Mouse (Mus musculus) hindbrain, embryonic 16.5 days (tissue): ENCODE results near the gene Otop2. TPM values are rescaled to one million over a fixed set of nuclear protein-coding genes. Genes with fewer than 3 reads are reported as not detected.

Source experiments
- ATAC-seq: fragments of 200-750 bp; cut with Nextera tagmentation; 2 replicates; pipeline ENCODE4 v1.8.0; 2017; ENCODE audit warnings: moderate TSS enrichment, moderate library complexity
- H3K27ac ChIP-seq: fragments of 300-500 bp; sonication (generic); 2 replicates; pipeline ENCODE4 v1.5.1; 2014; ENCODE audit warnings: low read depth, mild to moderate bottlenecking, control low read depth, low read length, moderate library complexity
- H3K27me3 ChIP-seq: fragments of 300-500 bp; sonication (generic); replicated peaks from 2 replicates; pipeline ENCODE4 v1.6.1; 2014; ENCODE audit warnings: low read length; ENCODE audit not compliant: control insufficient read depth, insufficient read depth
- H3K36me3 ChIP-seq: fragments of 300-500 bp; sonication (generic); 2 replicates; pipeline ENCODE4 v1.6.1; 2014; ENCODE audit warnings: mild to moderate bottlenecking, low read length, moderate library complexity, mixed read lengths; ENCODE audit not compliant: control insufficient read depth, insufficient read depth
- H3K4me1 ChIP-seq: fragments of 300-500 bp; sonication (generic); 2 replicates; pipeline ENCODE4 v1.6.1; 2014; ENCODE audit warnings: low read depth, low read length; ENCODE audit not compliant: control insufficient read depth, insufficient read depth
- H3K4me2 ChIP-seq: fragments of 300-500 bp; sonication (generic); 2 replicates; pipeline ENCODE4 v1.6.1; 2014; ENCODE audit warnings: mild to moderate bottlenecking, low read length, control low read depth, moderate library complexity
- H3K4me3 ChIP-seq: fragments of 300-500 bp; sonication (generic); 2 replicates; pipeline ENCODE4 v1.5.1; 2014; ENCODE audit warnings: mild to moderate bottlenecking, low read length, control low read depth, moderate library complexity
- H3K9ac ChIP-seq: fragments of 300-500 bp; sonication (generic); 2 replicates; pipeline ENCODE4 v1.6.1; 2014; ENCODE audit warnings: low read depth, mild to moderate bottlenecking, control low read depth, low read length, moderate library complexity
- H3K9me3 ChIP-seq: fragments of 300-500 bp; sonication (generic); 2 replicates; pipeline ENCODE4 v1.6.1; 2014; ENCODE audit warnings: mild to moderate bottlenecking, low read length, moderate library complexity; ENCODE audit not compliant: control insufficient read depth
- WGBS: fragments of 180-500 bp; shearing (Covaris S2); extraction: QIAGEN DNeasy Blood & Tissue Kit; methylation state at CpG from one replicate; pipeline ENCODE4 v1.1.7; 2014; 5-methylcytosine and 5-hydroxymethylcytosine counted together
- polyA plus RNA-seq: library from polyadenylated mRNA; unstranded; fragments of >200 nt; fragmentation: Nextera tagmentation; extraction: Ambion mirVana; gene quantifications from 2 replicates; pipeline ENCODE4 v1.2.1, GENCODE M21; 2015

The Otop2 gene
- polyA plus RNA-seq, 1 experiment from 2014 or later: 0.18 TPM

DNA sequence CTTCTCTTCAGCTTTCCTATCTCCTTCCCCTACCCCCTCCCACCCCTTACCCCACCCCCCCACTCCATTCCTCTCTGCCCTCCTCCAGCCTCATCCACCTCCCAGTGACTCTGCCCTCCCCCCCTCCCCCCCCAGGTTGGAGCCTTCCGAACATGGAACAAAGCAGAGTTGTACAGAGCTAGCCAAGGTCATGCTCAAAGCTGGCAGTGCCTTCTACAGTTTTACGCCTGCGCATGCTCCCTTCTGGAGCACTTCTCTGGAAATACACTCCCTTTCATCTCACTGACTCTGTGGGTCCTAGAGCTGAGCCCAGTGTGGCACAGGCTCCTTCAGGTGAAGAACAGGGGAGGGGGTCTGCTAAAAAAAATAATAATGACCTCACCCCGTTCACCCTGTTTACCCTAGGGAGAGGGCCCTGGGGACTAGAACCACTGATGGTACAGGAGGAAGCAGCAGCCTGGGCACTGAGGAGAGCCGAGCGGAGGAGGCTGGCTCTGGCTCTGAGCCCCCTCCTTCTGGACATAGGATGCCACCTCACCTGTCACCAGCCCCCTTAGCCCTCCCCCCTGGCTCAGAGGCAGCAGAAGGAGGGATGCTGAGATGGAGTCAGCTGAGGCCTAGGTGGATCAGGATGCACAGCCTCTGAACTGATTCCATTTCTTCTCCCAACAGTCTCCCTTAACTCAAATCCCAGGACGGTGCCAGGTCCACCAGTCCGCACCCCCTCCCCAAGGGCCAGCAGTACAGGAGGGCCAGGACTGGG, 24.1 kb upstream of the Otop2 start:
- Histone ChIP-seq H3K36me3 (no peaks in the 10 kb centered on the region), H3K27me3 (no peaks in the 10 kb centered on the region), H3K4me1 (peaks cover 5% of the 10 kb centered on the region), H3K4me3 (no peak overlapping the region), H3K9ac (no peak overlapping the region), H3K27ac (peak overlapping the region; percentile 52; the same call in 1 of the 2 replicates), H3K9me3 (no peaks in the 10 kb centered on the region), H3K4me2 (no peak overlapping the region)
- 81% methylated on average over 8 of the region's 8 CpGs for WGBS
- peak; percentile 67 for ATAC-seq

DNA sequence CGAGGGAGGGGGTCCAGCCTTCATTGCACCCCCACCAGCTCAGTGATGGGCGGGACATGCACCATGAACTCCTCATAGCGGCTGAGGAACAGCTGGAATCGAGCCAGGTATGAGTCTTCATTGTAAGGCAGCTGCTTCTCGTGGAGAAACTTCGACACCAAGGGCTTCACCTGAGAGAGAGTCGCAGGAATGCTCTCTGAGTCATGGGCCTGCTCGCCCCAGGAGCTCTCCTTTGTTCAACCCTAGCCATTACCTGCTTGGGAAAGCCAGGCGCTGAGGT, 23.5 kb upstream of the Otop2 start:
- Histone ChIP-seq H3K36me3 (no peaks in the 10 kb centered on the region), H3K27ac (no peak overlapping the region), H3K27me3 (no peaks in the 10 kb centered on the region), H3K4me3 (no peak overlapping the region), H3K4me1 (peaks cover 2% of the 10 kb centered on the region), H3K4me2 (no peak overlapping the region), H3K9ac (no peak overlapping the region), H3K9me3 (no peaks in the 10 kb centered on the region)
- no peak for ATAC-seq
- WGBS: 75% methylated on average over 9 of the region's 9 CpGs

DNA sequence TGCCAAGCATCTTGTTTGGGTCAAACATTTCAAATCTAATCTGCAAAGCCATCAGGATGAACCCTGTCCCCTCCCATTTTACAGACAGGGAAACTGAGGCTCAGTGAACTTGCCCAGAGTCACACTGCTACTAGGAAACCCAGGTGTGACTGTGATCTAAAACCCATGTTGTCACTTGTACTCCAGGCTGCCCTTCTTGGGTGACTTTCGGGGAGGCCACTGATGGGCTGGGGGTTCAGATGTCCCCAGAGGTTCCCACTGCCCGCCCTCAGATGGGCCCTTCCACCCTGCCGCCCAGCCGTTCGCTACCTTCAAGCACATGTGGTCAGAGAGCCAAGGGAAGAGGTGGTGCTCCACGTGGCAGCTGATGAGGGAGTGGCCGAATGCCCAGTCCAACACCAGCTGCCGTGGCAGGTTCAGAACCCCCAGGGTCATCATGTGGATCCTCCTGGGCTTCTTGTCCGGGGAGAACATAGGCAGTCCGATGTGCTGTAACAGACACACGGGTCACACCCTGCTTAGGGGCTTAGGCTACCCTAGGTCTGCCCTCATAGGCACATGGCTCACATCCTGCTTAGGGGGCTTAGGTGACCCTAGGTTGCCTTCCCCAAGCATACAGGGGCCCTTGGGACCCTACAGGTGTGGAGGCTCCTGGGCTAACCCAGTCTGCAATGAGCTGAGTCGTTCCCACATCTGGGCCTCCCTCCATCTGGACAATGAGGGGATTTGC, 22.9 kb upstream of the Otop2 start:
- ATAC-seq: no peak
- peaks cover 2% of the 10 kb centered on the region for H3K4me1 ChIP-seq
- no peaks in the 10 kb centered on the region for H3K9me3 ChIP-seq
- H3K27me3 ChIP-seq: no peaks in the 10 kb centered on the region
- no peak overlapping the region for H3K4me3 ChIP-seq
- H3K36me3 ChIP-seq: no peaks in the 10 kb centered on the region
- 90% methylated on average over 12 of the region's 12 CpGs for WGBS
- no peak overlapping the region for H3K27ac ChIP-seq
- no peak overlapping the region for H3K4me2 ChIP-seq
- no peak overlapping the region for H3K9ac ChIP-seq

DNA sequence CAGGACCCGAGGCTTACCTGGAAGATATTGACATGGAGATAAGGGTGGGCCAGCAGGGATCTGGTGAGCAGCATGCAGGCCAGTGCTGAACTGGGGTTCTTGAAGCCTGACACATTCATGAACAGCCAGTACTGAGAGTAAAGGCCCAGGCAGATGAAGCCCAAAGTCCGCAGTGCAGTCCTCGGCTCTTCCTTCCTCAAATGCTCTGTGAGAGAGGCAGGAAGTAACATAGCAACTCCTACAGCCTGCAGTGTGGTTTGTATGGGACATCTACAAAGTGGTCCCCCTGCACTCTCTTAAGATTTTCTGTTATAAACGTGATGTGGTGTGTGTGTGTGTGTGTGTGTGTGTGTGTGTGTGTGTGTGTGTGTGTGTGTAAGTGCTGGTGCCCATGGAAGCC, 21.7 kb upstream of the Otop2 start:
- Histone ChIP-seq H3K4me3 (no peak overlapping the region), H3K27ac (no peak overlapping the region), H3K9ac (no peak overlapping the region), H3K4me1 (peaks cover 2% of the 10 kb centered on the region), H3K27me3 (no peaks in the 10 kb centered on the region), H3K4me2 (no peak overlapping the region), H3K9me3 (no peaks in the 10 kb centered on the region), H3K36me3 (no peaks in the 10 kb centered on the region)
- 77% methylated on average over 4 of the region's 4 CpGs for WGBS
- ATAC-seq: no peak

DNA sequence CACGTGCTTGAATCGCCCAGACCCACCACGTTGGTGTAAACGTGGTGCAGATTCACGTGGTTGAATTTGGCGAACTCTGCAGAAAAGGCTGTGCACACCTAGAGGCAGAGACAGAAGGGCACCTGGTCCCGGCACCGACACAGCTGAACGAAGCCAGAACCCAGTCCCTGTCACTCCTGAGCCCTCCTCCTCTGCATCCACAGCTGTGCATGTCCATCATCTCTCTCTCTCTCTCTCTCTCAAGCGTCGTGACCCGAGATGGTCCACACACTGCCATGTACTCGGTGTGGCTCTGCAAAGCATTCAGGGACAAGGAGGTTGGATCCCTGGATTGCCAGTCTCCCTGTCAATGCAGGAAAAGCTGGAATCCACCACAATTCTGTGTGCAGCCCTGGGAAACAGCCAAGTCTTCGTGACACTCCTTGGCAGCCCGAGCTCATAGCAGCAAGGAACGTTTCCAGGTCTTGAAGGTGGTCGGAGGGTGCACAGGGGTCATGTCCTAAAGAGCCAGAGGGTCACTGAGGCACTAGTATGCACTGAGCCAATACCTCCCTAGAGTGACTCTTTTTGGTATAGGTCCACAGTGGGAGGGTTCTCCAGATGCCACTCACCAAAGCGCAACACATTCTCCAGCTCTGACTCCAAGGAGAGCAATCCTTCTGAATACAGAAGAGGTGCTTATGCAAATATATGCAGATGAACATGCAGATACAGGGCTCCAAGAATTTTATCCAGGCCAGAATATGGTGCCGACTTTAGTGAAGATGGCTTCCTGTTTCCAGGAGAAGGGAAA, 20.6 kb upstream of the Otop2 start:
- WGBS: 62% methylated on average over 19 of the region's 19 CpGs
- H3K4me1 ChIP-seq: peaks cover 2% of the 10 kb centered on the region
- H3K4me3 ChIP-seq: no peak overlapping the region
- peak overlapping the region; percentile 29; the same call in 1 of the 2 replicates for H3K27ac ChIP-seq
- ATAC-seq: no peak; the same call in 1 of the 2 replicates
- no peaks in the 10 kb centered on the region for H3K27me3 ChIP-seq
- no peaks in the 10 kb centered on the region for H3K9me3 ChIP-seq
- H3K36me3 ChIP-seq: no peaks in the 10 kb centered on the region
- H3K9ac ChIP-seq: no peak overlapping the region
- no peak overlapping the region for H3K4me2 ChIP-seq

DNA sequence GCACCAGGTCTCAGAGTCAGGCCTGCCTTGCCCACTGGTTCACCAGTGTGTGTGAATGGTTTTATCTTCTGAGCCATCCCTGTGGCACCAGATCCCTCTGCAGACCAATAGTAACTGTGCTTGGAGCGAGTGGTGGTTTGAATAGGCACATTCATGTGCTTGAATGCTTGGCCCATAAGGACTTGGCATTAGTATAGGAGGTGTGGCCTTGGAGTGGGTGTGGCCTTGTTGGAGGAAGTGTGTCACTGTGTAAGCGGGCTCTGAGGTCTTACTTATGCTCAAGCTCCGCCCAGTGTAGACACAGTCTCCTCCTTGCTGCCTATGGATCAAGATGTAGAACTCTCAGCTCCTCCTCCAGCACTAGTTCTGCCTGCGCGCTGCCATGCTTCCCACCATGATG, 19.6 kb upstream of the Otop2 start:
- Histone ChIP-seq H3K27ac (no peak overlapping the region), H3K9me3 (no peaks in the 10 kb centered on the region), H3K36me3 (no peaks in the 10 kb centered on the region), H3K4me2 (no peak overlapping the region), H3K4me1 (peaks cover 2% of the 10 kb centered on the region), H3K9ac (no peak overlapping the region), H3K27me3 (no peaks in the 10 kb centered on the region), H3K4me3 (no peak overlapping the region)
- peak; percentile 31; the same call in 1 of the 2 replicates for ATAC-seq
- WGBS: 81% methylated on average over 5 of the region's 5 CpGs

DNA sequence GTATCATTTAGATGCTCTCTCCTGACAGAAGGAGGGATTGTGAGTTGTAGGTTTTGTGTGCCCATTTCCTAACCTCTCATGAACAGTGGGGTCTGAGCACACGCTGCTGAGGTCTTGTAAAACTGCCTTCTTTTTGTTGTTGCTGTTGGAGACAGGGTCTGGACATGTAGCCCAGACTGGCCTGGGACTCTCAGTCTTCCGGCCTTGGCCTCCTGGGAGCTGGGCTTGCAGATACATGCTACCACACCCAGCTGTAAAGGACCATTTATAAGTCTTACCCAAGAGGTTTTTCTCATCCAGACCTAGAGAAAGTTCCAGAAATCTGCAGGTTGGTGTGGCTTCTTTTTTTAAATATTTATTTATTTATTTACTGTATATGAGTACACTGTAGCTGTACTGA, 18.7 kb upstream of the Otop2 start:
- no peak overlapping the region for H3K4me2 ChIP-seq
- H3K4me1 ChIP-seq: peaks cover under 1% of the 10 kb centered on the region; the same call in 1 of the 2 replicates
- H3K27ac ChIP-seq: no peak overlapping the region
- WGBS: 92% methylated on average over 2 of the region's 2 CpGs
- H3K36me3 ChIP-seq: no peaks in the 10 kb centered on the region
- H3K4me3 ChIP-seq: no peak overlapping the region
- H3K27me3 ChIP-seq: no peaks in the 10 kb centered on the region
- H3K9ac ChIP-seq: no peak overlapping the region
- no peak for ATAC-seq
- no peaks in the 10 kb centered on the region for H3K9me3 ChIP-seq

DNA sequence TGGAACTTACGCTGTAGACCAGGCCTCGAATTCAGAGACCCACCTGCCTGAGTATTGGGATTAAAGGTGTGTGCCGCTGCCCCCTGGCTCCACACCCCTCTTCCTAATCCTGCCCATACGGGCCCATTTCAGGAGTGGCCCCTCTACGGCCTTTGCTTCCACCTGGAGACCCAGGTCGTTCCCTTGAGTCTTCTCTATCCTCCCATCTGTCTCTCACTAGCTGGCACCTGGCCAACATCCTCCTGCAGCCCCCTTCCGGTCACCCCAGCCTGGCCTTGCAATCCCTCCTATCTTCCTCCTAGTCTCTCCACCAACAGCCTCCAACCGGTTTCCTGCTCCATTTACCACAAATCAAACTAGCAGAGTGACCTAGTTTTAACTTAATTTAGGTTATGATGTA, 17.1 kb upstream of the Otop2 start:
- no peak for ATAC-seq
- Histone ChIP-seq H3K9ac (no peak overlapping the region), H3K27ac (no peak overlapping the region), H3K4me2 (no peak overlapping the region), H3K36me3 (no peaks in the 10 kb centered on the region), H3K4me1 (no peaks in the 10 kb centered on the region), H3K27me3 (no peaks in the 10 kb centered on the region), H3K9me3 (no peaks in the 10 kb centered on the region), H3K4me3 (no peak overlapping the region)
- WGBS: 81% methylated on average over 8 of the region's 8 CpGs

DNA sequence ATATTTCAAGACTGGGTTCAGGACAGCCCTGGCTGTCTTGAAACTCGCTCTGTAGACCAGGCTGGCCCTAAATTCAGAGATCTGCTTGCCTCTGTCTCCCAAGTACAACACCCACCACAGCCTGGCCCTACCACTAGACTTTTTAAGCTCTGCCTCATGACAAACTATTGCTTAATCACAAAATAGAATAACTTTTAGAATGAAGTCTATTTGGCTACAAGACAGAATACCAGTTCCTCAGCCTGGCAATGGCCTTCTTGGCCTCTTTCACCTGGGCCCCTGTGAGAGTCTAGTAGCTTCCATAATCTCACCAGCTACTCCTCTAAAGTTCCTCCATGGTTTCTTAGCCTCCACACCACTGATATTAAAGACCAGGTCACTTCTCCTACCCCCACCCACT, 16.6 kb upstream of the Otop2 start:
- Histone ChIP-seq H3K4me3 (no peak overlapping the region), H3K4me2 (no peak overlapping the region), H3K4me1 (no peaks in the 10 kb centered on the region), H3K27ac (no peak overlapping the region), H3K27me3 (no peaks in the 10 kb centered on the region), H3K9me3 (no peaks in the 10 kb centered on the region), H3K9ac (no peak overlapping the region), H3K36me3 (no peaks in the 10 kb centered on the region)
- 91% methylated on average over 1 of the region's 1 CpGs for WGBS
- no peak for ATAC-seq
